Mouse (Mus musculus): ENCODE measurements around the gene Adarb2.
A peak's percentile ranks its signal among the peaks of the same experiment; 100 is the strongest.

Adarb2 gene

GRCm38 (mm10) chr13:8202681-8203476 lies at the start of gene Adarb2:
TSS of gene Adarb2 (plus strand) at chr13:8202866.
- peak; percentile 65 for DNase-seq (ENCODE audit: low spot score)

GRCm38 (mm10) chr13:8173800-8174199 lies 28.9 kb upstream of the Adarb2 start:
- peak; percentile 28 for DNase-seq (ENCODE audit: low spot score)

GRCm38 (mm10) chr13:8191977-8192376 lies 10.7 kb upstream of the Adarb2 start:
- DNase-seq (ENCODE audit: low spot score): no peak

- DNase-seq (ENCODE audit: low spot score): no peak
Measured at GRCm38 (mm10) chr13:8199186-8199880, 3.3 kb upstream of the Adarb2 start.

GRCm38 (mm10) chr13:8203477-8203813 lies 779 bp downstream of the Adarb2 start:
- no peak for DNase-seq (ENCODE audit: low spot score)

GRCm38 (mm10) chr13:8207337-8207736 lies 4.7 kb downstream of the Adarb2 start:
- peak; percentile 32 for DNase-seq (ENCODE audit: low spot score)

- no peak for DNase-seq (ENCODE audit: low spot score)
Measured at GRCm38 (mm10) chr13:8210776-8211175, 8.1 kb downstream of the Adarb2 start.

GRCm38 (mm10) chr13:8238871-8239270 lies 36.2 kb downstream of the Adarb2 start:
- DNase-seq (ENCODE audit: low spot score): no peak

GRCm38 (mm10) chr13:8248016-8248667 lies 45.5 kb downstream of the Adarb2 start:
- DNase-seq (ENCODE audit: low spot score): no peak

- peak; percentile 24 for DNase-seq (ENCODE audit: low spot score)
Measured at GRCm38 (mm10) chr13:8272158-8272945, 69.7 kb downstream of the Adarb2 start.

- DNase-seq (ENCODE audit: low spot score): no peak
Measured at GRCm38 (mm10) chr13:8283116-8283515, 80.5 kb downstream of the Adarb2 start.

GRCm38 (mm10) chr13:8316347-8317141 lies 113.9 kb downstream of the Adarb2 start:
- DNase-seq (ENCODE audit: low spot score): no peak

GRCm38 (mm10) chr13:8333589-8334455 lies 131.2 kb downstream of the Adarb2 start:
- DNase-seq (ENCODE audit: low spot score): no peak

GRCm38 (mm10) chr13:8334580-8334979 lies 131.9 kb downstream of the Adarb2 start:
- no peak for DNase-seq (ENCODE audit: low spot score)

GRCm38 (mm10) chr13:8341086-8341807 lies 138.6 kb downstream of the Adarb2 start:
- no peak for DNase-seq (ENCODE audit: low spot score)

GRCm38 (mm10) chr13:8347147-8347546 lies 144.5 kb downstream of the Adarb2 start:
- peak; percentile 21 for DNase-seq (ENCODE audit: low spot score)

GRCm38 (mm10) chr13:8352341-8352740 lies 149.7 kb downstream of the Adarb2 start:
- no peak for DNase-seq (ENCODE audit: low spot score)

- DNase-seq (ENCODE audit: low spot score): no peak
Measured at GRCm38 (mm10) chr13:8352952-8353351, 150.3 kb downstream of the Adarb2 start.

- no peak for DNase-seq (ENCODE audit: low spot score)
Measured at GRCm38 (mm10) chr13:8365523-8365922, 162.9 kb downstream of the Adarb2 start.

- no peak for DNase-seq (ENCODE audit: low spot score)
Measured at GRCm38 (mm10) chr13:8366087-8366486, 163.4 kb downstream of the Adarb2 start.

Measured in layer of hippocampus, adult 11-12 months (tissue).